Mouse (Mus musculus) kidney, adult 8-10 months (tissue): ENCODE measurements around the gene Pla2g2d.
"Not testable (repeated sequence)": the region's sequence is repeated elsewhere in the genome, so short reads cannot be mapped to it uniquely, and the experiment has no call there.

Source experiments
- DNase-seq, 2 experiments: peaks; one replicate each; pipeline ENCODE4 v3.0.0; 2022

Pla2g2d gene

GRCm38 (mm10) chr4:138782098-138782497 lies 6.6 kb downstream of the Pla2g2d start:
- no peak for DNase-seq

GRCm38 (mm10) chr4:138785721-138786120 lies 10.2 kb downstream of the Pla2g2d start:
- no peak for DNase-seq

GRCm38 (mm10) chr4:138786141-138786540 lies 10.6 kb downstream of the Pla2g2d start:
- DNase-seq: no peak

GRCm38 (mm10) chr4:138788381-138788780 lies 12.8 kb downstream of the Pla2g2d start:
- DNase-seq: no peak

GRCm38 (mm10) chr4:138791452-138791851 lies 15.9 kb downstream of the Pla2g2d start:
- DNase-seq: no peak

GRCm38 (mm10) chr4:138792599-138792998 lies 17.1 kb downstream of the Pla2g2d start:
- DNase-seq: peak; percentile 33 to 51

- DNase-seq: peak in 1 of 2 experiments; percentile 52
Observed at GRCm38 (mm10) chr4:138793276-138793675, 17.7 kb downstream of the Pla2g2d start.

GRCm38 (mm10) chr4:138794344-138794743 lies 18.8 kb downstream of the Pla2g2d start:
- no peak for DNase-seq

GRCm38 (mm10) chr4:138796513-138797216 lies 21.1 kb downstream of the Pla2g2d start:
- no peak for DNase-seq

- DNase-seq: no peak
Observed at GRCm38 (mm10) chr4:138797217-138797570, 21.7 kb downstream of the Pla2g2d start.

- DNase-seq: peak; percentile 74 to 81
Observed at GRCm38 (mm10) chr4:138800134-138800744, 24.7 kb downstream of the Pla2g2d start.

GRCm38 (mm10) chr4:138801631-138802030 lies 26.1 kb downstream of the Pla2g2d start:
- DNase-seq: no peak

GRCm38 (mm10) chr4:138802917-138803316 lies 27.4 kb downstream of the Pla2g2d start:
- DNase-seq: no peak

GRCm38 (mm10) chr4:138805248-138805647 lies 29.7 kb downstream of the Pla2g2d start:
- no peak for DNase-seq

GRCm38 (mm10) chr4:138806160-138806559 lies 30.6 kb downstream of the Pla2g2d start:
- DNase-seq: no peak

GRCm38 (mm10) chr4:138806920-138807541 lies 31.5 kb downstream of the Pla2g2d start:
- DNase-seq: no peak

GRCm38 (mm10) chr4:138816166-138816565 lies 40.6 kb downstream of the Pla2g2d start:
- no peak for DNase-seq

- DNase-seq: peak in 1 of 2 experiments; percentile 23
Observed at GRCm38 (mm10) chr4:138817736-138818135, 42.2 kb downstream of the Pla2g2d start.

- peak; percentile 71 to 80 for DNase-seq
Observed at GRCm38 (mm10) chr4:138819101-138819500, 43.6 kb downstream of the Pla2g2d start.

GRCm38 (mm10) chr4:138821036-138821435 lies 45.5 kb downstream of the Pla2g2d start:
- DNase-seq: no peak

GRCm38 (mm10) chr4:138824161-138824560 lies 48.6 kb downstream of the Pla2g2d start:
- DNase-seq: not testable (repeated sequence)

GRCm38 (mm10) chr4:138824660-138825059 lies 49.1 kb downstream of the Pla2g2d start:
- DNase-seq: peak in 1 of 2 experiments; percentile 29

GRCm38 (mm10) chr4:138825751-138826567 lies 50.4 kb downstream of the Pla2g2d start:
- DNase-seq: no peak
